ENCODE assay signal across 11 mouse cellular contexts in the genomic region with DNA sequence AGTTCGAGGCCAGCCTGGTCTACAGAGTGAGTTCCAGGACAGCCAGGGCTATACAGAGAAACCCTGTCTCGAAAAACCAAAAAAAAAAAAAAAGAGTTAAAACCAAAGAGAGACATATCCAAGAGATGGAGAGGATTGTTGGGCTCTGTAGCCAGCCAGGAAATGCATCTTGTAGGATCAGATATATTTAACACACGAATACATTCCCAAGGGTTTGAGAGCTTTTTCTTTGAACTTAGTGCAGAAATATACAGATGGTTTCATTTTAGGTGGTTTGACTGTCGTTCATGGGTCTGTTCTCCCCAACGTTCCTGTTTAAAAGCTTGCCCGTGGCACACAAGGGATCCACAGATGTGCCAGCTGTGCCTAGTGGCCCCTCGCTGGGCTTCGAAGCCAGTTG. TPM values are rescaled to one million over a fixed set of nuclear protein-coding genes. Genes with fewer than 3 reads are reported as not detected.
DNase-seq lines count a peak whose midpoint lies in the region; ATAC-seq and TF ChIP-seq lines count a peak whose summit lies in the region.
"Had no signal": no experiment of that assay in that cellular context is flagged by ENCODE, and none has a peak within 500 bp of the region (broad histone marks: within the 10 kb centered on the region; RNA-seq: fewer than 3 reads in every experiment).

No protein-coding gene starts in this region.

- H3K4me3 ChIP-seq in gastrocnemius, adult 2 months: no peak overlapping the region; the same call in 1 of the 2 replicates
- H3K4me3 ChIP-seq in E14TG2a.4 (replicated peaks; ENCODE audit: low read length): 0 out of 2 replicates have a peak overlapping the region, but pooled peaks have one; percentile 39
- H3K4me3 ChIP-seq in hindbrain, embryonic 11.5 days (ENCODE audit: low read depth, low read length): no peak overlapping the region
- H3K4me3 ChIP-seq in liver, postnatal 0 days (ENCODE audit: low read depth, low read length): no peak overlapping the region

- WGBS in hindbrain, embryonic 11.5 days: 72% methylated on average over 8 of the region's 8 CpGs
- 66% methylated on average over 8 of the region's 8 CpGs for WGBS in liver, postnatal 0 days (ENCODE audit: insufficient replicate concordance)

- TF ChIP-seq EP300 in liver, postnatal 0 days (IDR thresholded peaks at IDR 0.05; ENCODE audit: low read depth): no peak

- peaks cover 5% of the 10 kb centered on the region for H3K9me3 ChIP-seq in E14TG2a.4 (ENCODE audit: low read length)
- H3K9me3 ChIP-seq in hindbrain, embryonic 11.5 days (ENCODE audit: control insufficient read depth, low read length): no peaks in the 10 kb centered on the region
- no peaks in the 10 kb centered on the region for H3K9me3 ChIP-seq in liver, postnatal 0 days (ENCODE audit: low read length)

- H3K9ac ChIP-seq in hindbrain, embryonic 11.5 days (ENCODE audit: low read depth, low read length): no peak overlapping the region
- H3K9ac ChIP-seq in liver, postnatal 0 days (replicated peaks): no peak overlapping the region

- ATAC-seq in hindbrain, embryonic 11.5 days (ENCODE audit: low FRiP score): no peak
- ATAC-seq in liver, postnatal 0 days: no peak

- TF ChIP-seq CTCF in gastrocnemius, adult 2 months (IDR thresholded peaks at IDR 0.05): no peak
- no peak for TF ChIP-seq CTCF in E14TG2a.4 (conservative IDR thresholded peaks at IDR 0.05; ENCODE audit: low read length)
- TF ChIP-seq CTCF in liver, postnatal 0 days (IDR thresholded peaks at IDR 0.05; ENCODE audit: low read depth): no peak

- H3K27ac ChIP-seq in gastrocnemius, adult 2 months: peak overlapping the region; percentile 62
- H3K27ac ChIP-seq in hindbrain, embryonic 11.5 days (ENCODE audit: low read depth, low read length): peak overlapping the region; percentile 47; the same call in 1 of the 2 replicates
- H3K27ac ChIP-seq in liver, postnatal 0 days (ENCODE audit: low read depth): peak overlapping the region; percentile 91

- H3K4me1 ChIP-seq in E14TG2a.4 (replicated peaks; ENCODE audit: low read depth, low read length): peaks cover 59% of the 10 kb centered on the region
- peaks cover 13% of the 10 kb centered on the region for H3K4me1 ChIP-seq in hindbrain, embryonic 11.5 days (replicated peaks; ENCODE audit: control insufficient read depth, insufficient read depth, low read length)
- peaks cover 75% of the 10 kb centered on the region for H3K4me1 ChIP-seq in liver, postnatal 0 days (ENCODE audit: insufficient read depth)

- intact Hi-C loops in gastrocnemius, adult 2 months (cut with DNase I): no loop called here

- no peaks in the 10 kb centered on the region for H3K27me3 ChIP-seq in E14TG2a.4 (ENCODE audit: insufficient read depth, low read length)
- no peaks in the 10 kb centered on the region for H3K27me3 ChIP-seq in hindbrain, embryonic 11.5 days (ENCODE audit: control insufficient read depth, insufficient read depth, low read length)
- no peaks in the 10 kb centered on the region for H3K27me3 ChIP-seq in liver, postnatal 0 days (ENCODE audit: insufficient read depth, low read length)

- H3K4me2 ChIP-seq in hindbrain, embryonic 11.5 days (replicated peaks; ENCODE audit: low read depth, low read length): no peak overlapping the region
- H3K4me2 ChIP-seq in liver, postnatal 0 days (ENCODE audit: low read depth, low read length): no peak overlapping the region

- H3K36me3 ChIP-seq in E14TG2a.4 (ENCODE audit: insufficient read depth, low read length): peaks cover 16% of the 10 kb centered on the region
- no peaks in the 10 kb centered on the region for H3K36me3 ChIP-seq in hindbrain, embryonic 11.5 days (ENCODE audit: control insufficient read depth, insufficient read depth, low read length)
- H3K36me3 ChIP-seq in liver, postnatal 0 days (replicated peaks; ENCODE audit: insufficient read depth, low read length): no peaks in the 10 kb centered on the region; the same call in 1 of the 2 replicates

- DNase-seq in gastrocnemius, adult 2 months: no peak
- no peak for DNase-seq in gastrocnemius, adult 18-20 months (ENCODE audit: low spot score)
- no peak for DNase-seq in hindbrain, embryonic 11.5 days (ENCODE audit: low spot score)
- no peak for DNase-seq in liver, postnatal 0 days
- no peak for DNase-seq in right cerebral cortex, adult 18-20 months
- no peak for DNase-seq in embryo, embryonic 9.5 days (ENCODE audit: extremely low spot score)
- DNase-seq in cerebellum, adult 8-10 months: no peak
- DNase-seq: cerebellum, adult 9-11 months; kidney, postnatal 4 days; right cerebral cortex, postnatal 4 days had no signal

RNA-seq across cellular contexts. Expression of a gene that starts 39.2 kb away (rescaled TPM):
- total RNA-seq in gastrocnemius, adult 2 months (2021): 1 to 10 TPM; 4.3 to 6.4 TPM
- total RNA-seq in gastrocnemius, adult 18-20 months (2021): 1 to 10 TPM; 3.8 to 4.7 TPM
- 12.1 and 12.2 TPM in 2 replicates for polyA plus RNA-seq in hindbrain, embryonic 11.5 days (2014; fragmentation: Nextera tagmentation; extraction: Ambion mirVana)
- 38.2 and 49.3 TPM in 2 replicates for polyA plus RNA-seq in liver, postnatal 0 days (2015; fragmentation: Nextera tagmentation; extraction: Ambion mirVana)
